Mouse (Mus musculus) small intestine, adult 2 months (tissue): ENCODE results near the gene M6pr.

Source experiments
- CTCF ChIP-seq: fragments of 200-500 bp; IDR thresholded peaks from 2 replicates; pipeline ENCODE4 v1.5.1; 2012; ENCODE audit warnings: low read depth, mild to moderate bottlenecking, control low read depth, inconsistent platforms, low read length, moderate library complexity, mixed read lengths; ENCODE audit not compliant: insufficient replicate concordance, insufficient read length; ENCODE audit errors: extremely low read depth
- POLR2A ChIP-seq: fragments of 200-500 bp; IDR thresholded peaks from 2 replicates; pipeline ENCODE4 v1.6.1; 2012; ENCODE audit warnings: low read depth, mild to moderate bottlenecking, control low read depth, inconsistent platforms, low read length, moderate library complexity

GRCm38 (mm10) chr6:122291735-122292134 lies 16.8 kb upstream of the M6pr start:
- TF ChIP-seq POLR2A: no peak
- TF ChIP-seq CTCF: no peak
